ENCODE assay signal across 8 mouse cellular contexts in the genomic region with DNA sequence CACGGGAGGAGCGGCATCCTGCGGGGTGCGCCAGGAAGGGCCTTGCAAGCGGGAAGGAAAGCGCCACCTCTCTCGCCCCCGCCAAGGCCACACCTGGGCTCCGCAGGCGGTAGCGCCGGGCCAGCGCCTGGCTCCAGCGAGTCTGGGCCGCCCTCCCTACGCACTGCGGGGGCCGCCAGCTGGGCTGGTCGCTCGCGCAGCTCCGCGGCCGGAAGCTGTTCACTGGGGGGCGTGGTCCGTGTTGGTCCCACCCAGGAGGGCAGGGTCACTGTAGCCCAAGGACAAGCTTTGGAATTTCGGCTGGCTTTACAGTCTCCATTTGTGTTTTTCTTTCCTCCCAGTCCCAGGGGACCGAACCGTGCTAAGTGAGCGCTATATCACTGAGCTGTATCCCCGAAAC. TPM values are rescaled to one million over a fixed set of nuclear protein-coding genes. Genes with fewer than 3 reads are reported as not detected.
A peak's percentile ranks its signal among the peaks of the same experiment; 100 is the strongest.
DNase-seq lines count a peak whose midpoint lies in the region; ATAC-seq and TF ChIP-seq lines count a peak whose summit lies in the region.

No protein-coding gene starts in this region.

- peak; percentile 93 for DNase-seq in R1 (ENCODE audit: low read depth, low spot score)
- peak; percentile 75 to 76 for DNase-seq in cerebellum, adult 2 months
- DNase-seq in forelimb bud, embryonic 11.5 days (ENCODE audit: low read depth, low spot score), result peak; percentile 93
- peak; percentile 96 for DNase-seq in heart, postnatal 25 days (ENCODE audit: low spot score)
- peak; percentile 66 to 67 for DNase-seq in layer of hippocampus, adult 8-10 months (ENCODE audit: low spot score in 2 of 2)
- peak; percentile 88 for DNase-seq in lung, adult 2 months
- DNase-seq in retina, embryonic 14.5 days (ENCODE audit: low spot score), result peak; percentile 87

- TF ChIP-seq CTCF in cerebellum, adult 2 months (IDR thresholded peaks at IDR 0.05; ENCODE audit: borderline replicate concordance, insufficient read depth, low read depth, low read length), result no peak
- no peak for TF ChIP-seq CTCF in lung, adult 2 months (IDR thresholded peaks at IDR 0.05; ENCODE audit: insufficient read depth, low read length)

- peak overlapping the region; percentile 29 for H3K4me3 ChIP-seq in cerebellum, adult 2 months (replicated peaks; ENCODE audit: insufficient read depth, low read depth, low read length)
- H3K4me3 ChIP-seq in lung, adult 2 months (replicated peaks; ENCODE audit: extremely low read depth, low read depth, low read length), result peak overlapping the region; percentile 57

- peak; percentile 34; the same call in 1 of the 2 replicates for TF ChIP-seq POLR2A in cerebellum, adult 2 months (IDR thresholded peaks at IDR 0.05; ENCODE audit: borderline replicate concordance, insufficient read depth, low read length)
- peak; percentile 67 for TF ChIP-seq POLR2A in lung, adult 2 months (IDR thresholded peaks at IDR 0.05; ENCODE audit: borderline replicate concordance, extremely low read depth, low read depth, low read length)

- H3K27me3 ChIP-seq in cerebellum, adult 2 months (ENCODE audit: control insufficient read depth, insufficient read depth, low read length), result no peaks in the 10 kb centered on the region

- WGBS in cerebellum, adult 2 months, result 11% methylated on average over 31 of the region's 31 CpGs
- WGBS in lung, adult 2 months, result 20% methylated on average over 31 of the region's 31 CpGs

- H3K4me1 ChIP-seq in cerebellum, adult 2 months (ENCODE audit: control insufficient read depth, insufficient read depth, low read length), result peaks cover 46% of the 10 kb centered on the region
- H3K4me1 ChIP-seq in lung, adult 2 months (ENCODE audit: control insufficient read depth, insufficient read depth, low read length), result peaks cover 14% of the 10 kb centered on the region

- intact Hi-C loops in heart, postnatal 25 days (cut with DNase I), result loop anchor here (1.0 to 2.0 kb wide), 2 partner anchors 15 to 32 kb away; no protein-coding TSS in a partner anchor

- peak overlapping the region; percentile 90 for H3K27ac ChIP-seq in cerebellum, adult 2 months (ENCODE audit: insufficient read depth, low read length)

- no peak for ATAC-seq in megakaryocyte progenitor cell, adult 5-6 weeks (replicated peaks; ENCODE audit: poor library complexity)

RNA-seq across cellular contexts. Expression of gene Mcts2, which starts 20.8 kb away (rescaled TPM):
- 19.2 and 19.9 TPM in 2 replicates for polyA plus RNA-seq in cerebellum, adult 2 months (2012; rRNA removed)
- 10 to 100 TPM; 17.7 to 18.5 TPM for total RNA-seq in heart, postnatal 25 days (2021)
- total RNA-seq in layer of hippocampus, adult 8-10 months (2022), result 10 to 100 TPM; 17.7 to 21.8 (median 19.0) TPM
- polyA plus RNA-seq in lung, adult 2 months (2012; rRNA removed), result 2.9 and 3.8 TPM in 2 replicates
- total RNA-seq in megakaryocyte progenitor cell, adult 5-6 weeks (2015), result 8.7 and 12.3 TPM in 2 replicates
- total RNA-seq in megakaryocyte progenitor cell, adult 5-6 weeks (2017), result 6.1 and 11.0 TPM in 2 replicates

RNA-seq across cellular contexts. Expression of gene Id1, which starts 28.4 kb away (rescaled TPM):
- 63.8 and 68.7 TPM in 2 replicates for polyA plus RNA-seq in cerebellum, adult 2 months (2012; rRNA removed)
- total RNA-seq in heart, postnatal 25 days (2021), result 10 to 100 TPM; 37.8 to 57.0 TPM
- total RNA-seq in layer of hippocampus, adult 8-10 months (2022), result 10 to 100 TPM; 18.1 to 24.9 (median 22.5) TPM
- 323 and 438 TPM in 2 replicates for polyA plus RNA-seq in lung, adult 2 months (2012; rRNA removed)
- total RNA-seq in megakaryocyte progenitor cell, adult 5-6 weeks (2015), result 8.3 and 11.7 TPM in 2 replicates
- 3.6 and 7.1 TPM in 2 replicates for total RNA-seq in megakaryocyte progenitor cell, adult 5-6 weeks (2017)

RNA-seq across cellular contexts. Expression of gene H13, which starts 38.4 kb away (rescaled TPM):
- polyA plus RNA-seq in cerebellum, adult 2 months (2012; rRNA removed), result 80.5 and 83.5 TPM in 2 replicates
- total RNA-seq in heart, postnatal 25 days (2021), result 10 to 100 TPM; 35.1 to 38.5 TPM
- 10 to 100 TPM; 69.8 to 81.5 (median 78.5) TPM for total RNA-seq in layer of hippocampus, adult 8-10 months (2022)
- 125 and 149 TPM in 2 replicates for polyA plus RNA-seq in lung, adult 2 months (2012; rRNA removed)
- 169 and 177 TPM in 2 replicates for total RNA-seq in megakaryocyte progenitor cell, adult 5-6 weeks (2015)
- total RNA-seq in megakaryocyte progenitor cell, adult 5-6 weeks (2017), result 126 and 128 TPM in 2 replicates

RNA-seq across cellular contexts. Expression of gene Cox4i2, which starts 46.3 kb away (rescaled TPM):
- 9.2 and 9.7 TPM in 2 replicates for polyA plus RNA-seq in cerebellum, adult 2 months (2012; rRNA removed)
- 10 to 100 TPM; 12.2 to 16.8 TPM for total RNA-seq in heart, postnatal 25 days (2021)
- total RNA-seq in layer of hippocampus, adult 8-10 months (2022), result 1 to 10 TPM in 3 of 4 experiments, under 1 TPM in 1; 0.92 to 2.4 (median 2.2) TPM
- 84.7 and 90.1 TPM in 2 replicates for polyA plus RNA-seq in lung, adult 2 months (2012; rRNA removed)
- 1.4 and 1.5 TPM in 2 replicates for total RNA-seq in megakaryocyte progenitor cell, adult 5-6 weeks (2015)
- 1.8 TPM in 1 of 2 replicates, not detected in the other for total RNA-seq in megakaryocyte progenitor cell, adult 5-6 weeks (2017)
